Mouse (Mus musculus) limb, embryonic 11.5 days (tissue): Measurements from ENCODE around the gene Lsm6. TPM values are rescaled to one million over a fixed set of nuclear protein-coding genes. Genes with fewer than 3 reads are reported as not detected.

Experiments used
- polyA plus RNA-seq: library from polyadenylated mRNA; unstranded; fragments of >200 nt; fragmentation: Nextera tagmentation; extraction: Ambion mirVana; gene quantifications from 2 replicates; pipeline ENCODE4 v1.2.1, GENCODE M21; 2014

Lsm6 gene
- polyA plus RNA-seq, 1 experiment from 2014 or later = 284 TPM

Other genes starting within 250 kb of the Lsm6 start
- gene Zfp827, start 207.3 kb upstream of the Lsm6 start, polyA plus RNA-seq = 11.6 and 12.9 TPM in 2 replicates